Mouse (Mus musculus) MEL (cell line): ENCODE data around the gene Cep135.

Source experiments
- CHD1 ChIP-seq: IDR thresholded peaks from 2 replicates; pipeline ENCODE4 v1.6.1; 2012; ENCODE audit warnings: low read depth, mild to moderate bottlenecking, inconsistent platforms, low read length, improper control_type of control experiment
- CTCF ChIP-seq, 3 experiments: IDR thresholded peaks in 2 of 3; conservative IDR thresholded peaks in 1 of 3; 2 replicates each; pipeline ENCODE4 v1.5.1; 2011 to 2012; ENCODE audit warnings: low read length in 3 of 3, low read depth in 2 of 3, mild to moderate bottlenecking in 2 of 3, improper control_type of control experiment in 1 of 3, inconsistent platforms in 1 of 3, mixed read lengths in 1 of 3, moderate library complexity in 1 of 3; ENCODE audit not compliant: control insufficient read depth in 1 of 3, insufficient read depth in 1 of 3, poor library complexity in 1 of 3, severe bottlenecking in 1 of 3
- EP300 ChIP-seq, 2 experiments: IDR thresholded peaks; 2 replicates each; pipeline ENCODE4 v1.6.1; 2011; ENCODE audit warnings: improper control_type of control experiment in 2 of 2, low read length in 2 of 2, low read depth in 1 of 2, mild to moderate bottlenecking in 1 of 2
- POLR2A ChIP-seq, 2 experiments: IDR thresholded peaks; 2 replicates each; pipeline ENCODE4 v1.6.1; 2011 to 2012; ENCODE audit warnings: low read length in 2 of 2, mild to moderate bottlenecking in 2 of 2, control low read depth in 1 of 2, improper control_type of control experiment in 1 of 2, low read depth in 1 of 2, moderate library complexity in 1 of 2; ENCODE audit not compliant: control insufficient read depth in 1 of 2, insufficient read depth in 1 of 2, poor library complexity in 1 of 2

- TF ChIP-seq CTCF (IDR thresholded peaks at IDR 0.05 in 2 of 3, conservative IDR thresholded peaks at IDR 0.05 in 1 of 3; ENCODE audit: control insufficient read depth in 1 of 3, insufficient read depth in 1 of 3, low read depth in 2 of 3, low read length in 3 of 3, poor library complexity in 1 of 3, severe bottlenecking in 1 of 3) (no peak), EP300 (IDR thresholded peaks at IDR 0.05; ENCODE audit: low read depth in 1 of 2, low read length in 2 of 2) (peak; percentile 61 to 76; a peak in 3 of 4 replicates), POLR2A (IDR thresholded peaks at IDR 0.05; ENCODE audit: control insufficient read depth in 1 of 2, insufficient read depth in 1 of 2, low read depth in 1 of 2, low read length in 2 of 2, poor library complexity in 1 of 2) (no peak), CHD1 (no peak)
These were observed 39.3 kb downstream of the Cep135 start for GRCm38 (mm10) chr5:76627770-76628169.
